Mouse (Mus musculus): ENCODE results near the gene Gaa.

GRCm38 (mm10) chr11:119310621-119311020, 42.9 kb downstream of the Gaa start:
- TF ChIP-seq CTCF (IDR thresholded peaks at IDR 0.05; ENCODE audit: low read depth) = no peak
- TF ChIP-seq EP300 (IDR thresholded peaks at IDR 0.05; ENCODE audit: low read depth) = no peak
